Mouse (Mus musculus) liver, postnatal 0 days (tissue): ENCODE data around the gene Zfp988.
"Not testable (repeated sequence)": the region's sequence is repeated elsewhere in the genome, so short reads cannot be mapped to it uniquely, and the experiment has no call there.

Source experiments
- CTCF ChIP-seq: sonication (generic); IDR thresholded peaks from 2 replicates; pipeline ENCODE4 v1.5.1; 2016; ENCODE audit warnings: antibody characterized with exemption, low read depth
- EP300 ChIP-seq: IDR thresholded peaks from 2 replicates; pipeline ENCODE4 v1.6.1; 2016; ENCODE audit warnings: antibody characterized with exemption, low read depth, mild to moderate bottlenecking

GRCm38 (mm10) chr4:147383199-147383598 is 77.7 kb downstream of the Zfp988 start:
- not testable (repeated sequence) for TF ChIP-seq CTCF, EP300
